Mouse (Mus musculus) ovary, adult 18-20 months (tissue): ENCODE data around the gene Olfr551.
"Not testable (repeated sequence)": the region's sequence is repeated elsewhere in the genome, so short reads cannot be mapped to it uniquely, and the experiment has no call there.

Source experiments
- DNase-seq: peaks from one replicate; pipeline ENCODE4 v3.0.0; 2022; ENCODE audit warnings: low spot score, mixed read lengths

Olfr551 gene

GRCm38 (mm10) chr7:102591786-102592185, at the start of gene Olfr551:
Olfr551 (minus strand) TSS chr7:102591886.
- DNase-seq: no peak

GRCm38 (mm10) chr7:102638132-102638531, 46.4 kb upstream of the Olfr551 start, which contains the start of gene Olfr554:
Olfr554 (plus strand) TSS chr7:102638432.
- DNase-seq: no peak

- no peak for DNase-seq
These were observed 45.0 kb upstream of the Olfr551 start for GRCm38 (mm10) chr7:102636665-102637064.

DNA sequence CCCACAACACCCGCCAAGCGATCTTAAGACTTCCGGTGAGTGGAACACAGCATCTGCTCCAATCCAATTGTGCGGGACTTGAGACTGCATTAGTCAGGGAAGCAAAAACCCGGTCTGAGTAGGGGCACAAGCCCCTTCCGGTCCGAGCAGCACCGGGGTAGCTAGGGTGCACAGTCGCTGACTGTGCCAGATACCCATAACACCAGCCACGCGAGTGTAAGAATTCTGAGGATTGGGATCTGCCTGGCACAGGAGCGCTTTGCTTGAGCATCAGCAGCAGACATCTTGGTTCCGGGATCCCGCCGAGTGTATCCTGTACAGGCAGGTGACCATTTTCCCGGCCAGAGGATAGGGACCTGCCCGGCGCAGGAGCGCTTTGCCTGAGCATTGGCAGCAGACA, 28.7 kb upstream of the Olfr551 start:
- not testable (repeated sequence) for DNase-seq

GRCm38 (mm10) chr7:102619608-102620007, 27.9 kb upstream of the Olfr551 start:
- no peak for DNase-seq

DNA sequence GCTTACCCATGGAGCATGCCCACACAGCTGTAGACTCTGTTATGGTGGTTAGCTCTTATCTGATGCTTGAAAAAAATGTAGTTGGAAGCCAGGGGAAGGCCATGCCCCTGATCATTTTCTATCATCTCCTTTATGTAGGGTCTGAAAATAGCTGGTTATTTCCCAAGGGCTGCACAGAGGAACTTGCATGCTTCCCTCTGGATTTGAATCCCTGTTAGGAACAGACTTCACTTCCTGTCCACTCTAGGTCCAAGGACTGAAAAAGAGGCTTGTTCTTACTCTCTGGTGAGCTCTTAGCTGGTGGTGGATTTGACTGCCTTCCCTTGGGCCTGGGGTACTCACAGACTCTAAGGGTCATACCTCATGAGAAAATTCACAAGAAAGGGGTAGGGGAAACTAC, 26.4 kb upstream of the Olfr551 start, which contains the start of gene Olfr553:
Olfr553 (minus strand) TSS at position 101 of the 400 bp plus-strand sequence.
- no peak for DNase-seq

GRCm38 (mm10) chr7:102597378-102598031, 5.8 kb upstream of the Olfr551 start, which contains the start of gene Olfr552:
Olfr552 (plus strand) TSS chr7:102597770.
- DNase-seq: no peak

- DNase-seq: no peak
These were observed 15.7 kb downstream of the Olfr551 start for GRCm38 (mm10) chr7:102575998-102576397.

DNA sequence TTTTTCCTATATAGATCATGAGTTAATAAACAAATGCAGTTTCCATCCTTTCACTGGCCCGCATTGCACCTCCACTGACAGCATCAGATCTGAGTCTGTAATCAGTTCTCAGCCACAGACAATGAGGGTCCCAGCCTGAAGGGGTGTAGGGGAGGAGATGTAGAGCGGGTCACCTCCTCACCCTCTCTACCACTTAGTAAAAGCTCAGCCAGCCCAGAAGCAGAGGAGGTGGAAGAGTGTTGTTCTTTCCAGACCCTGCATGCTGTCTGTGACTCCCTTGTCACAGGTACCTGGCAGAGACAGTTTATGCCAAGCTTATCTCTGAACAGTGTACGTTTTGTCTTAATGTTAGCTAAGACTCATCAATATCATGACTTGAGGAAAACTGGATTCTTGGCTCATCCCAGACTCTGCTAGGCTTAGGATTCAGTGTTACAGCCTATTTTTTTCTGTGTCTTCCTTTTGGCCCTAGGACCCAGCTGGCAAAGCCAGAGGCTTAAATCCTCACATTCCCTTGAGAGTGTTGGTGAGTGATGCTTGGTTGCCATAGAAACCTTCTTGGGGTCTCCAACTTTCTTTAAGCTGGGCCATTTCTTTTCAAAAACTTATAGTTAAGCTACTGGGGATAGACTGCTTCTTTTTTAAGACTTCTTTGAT, 18.4 kb downstream of the Olfr551 start:
- no peak for DNase-seq

- DNase-seq: no peak
These were observed 20.5 kb downstream of the Olfr551 start, which contains the start of gene Olfr550 for GRCm38 (mm10) chr7:102571142-102571541. Olfr550 (plus strand) TSS chr7:102571442.

DNA sequence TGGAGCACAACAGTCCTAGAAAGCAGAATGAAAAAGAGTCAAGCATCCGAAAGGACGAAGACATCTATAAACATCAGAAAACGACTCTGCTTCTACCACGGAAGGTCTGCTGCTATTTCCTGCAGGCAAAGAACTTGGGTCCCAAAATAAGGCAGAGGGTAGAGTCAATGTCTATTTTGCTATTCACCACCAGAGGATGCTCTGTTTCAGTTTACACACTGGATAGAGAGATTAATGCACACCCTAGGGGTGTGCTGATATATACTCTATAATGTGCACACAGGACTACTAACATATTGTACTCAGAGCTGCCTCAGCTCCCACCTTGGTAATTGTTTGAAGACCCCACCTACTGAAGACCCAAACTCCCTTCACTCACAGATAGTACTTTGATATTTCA, 25.5 kb downstream of the Olfr551 start:
- DNase-seq: no peak

DNA sequence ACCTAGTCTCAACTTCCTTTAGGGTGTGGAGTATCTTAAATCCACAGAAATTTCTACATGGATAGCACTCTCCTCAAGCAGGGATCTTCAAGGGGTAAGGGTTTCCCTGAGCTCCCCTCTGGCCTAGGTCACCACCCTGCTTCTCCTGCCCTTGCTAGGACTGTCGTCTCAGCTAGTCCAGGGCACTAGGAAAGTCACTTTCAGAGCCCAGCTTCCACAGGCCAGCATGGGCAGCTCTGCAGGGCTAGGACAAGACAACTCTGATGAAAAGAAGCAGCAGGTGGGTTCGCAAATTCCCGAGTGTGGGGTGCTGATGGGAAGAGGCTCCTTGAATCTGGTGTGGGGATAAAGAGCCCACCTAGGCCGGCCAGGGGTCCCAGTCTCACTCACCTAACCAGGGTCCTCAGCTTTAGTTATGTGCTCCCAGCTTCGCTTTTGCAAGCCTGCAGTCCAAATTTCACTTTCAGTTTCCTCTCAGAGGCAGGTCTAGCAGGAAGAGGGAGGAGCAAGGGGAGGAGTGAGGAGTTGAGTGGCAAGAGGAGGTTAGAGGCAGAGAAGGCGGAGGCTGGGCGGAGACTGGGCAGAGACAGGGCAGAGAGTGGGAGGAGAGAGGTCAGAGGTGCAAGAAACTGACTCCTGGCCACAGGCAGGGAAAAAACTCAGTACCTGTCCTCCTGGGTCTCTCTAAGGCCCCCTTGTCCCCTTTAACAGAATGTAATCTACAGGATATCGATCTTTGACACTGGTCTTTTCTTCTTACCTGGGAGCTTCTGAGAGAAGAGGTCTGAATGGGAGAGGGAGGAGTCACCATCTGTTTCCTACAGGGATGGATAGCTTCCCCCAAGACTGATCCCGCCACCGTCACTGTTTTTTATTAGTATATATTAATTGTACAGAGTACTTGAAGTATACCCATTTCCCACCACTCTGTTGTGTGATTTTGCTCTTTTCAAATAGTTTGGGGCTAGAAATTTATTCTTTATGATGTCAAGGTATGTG, 26.4 kb downstream of the Olfr551 start, which contains the start of gene Trim21:
Trim21 (minus strand) TSS at position 488 of the 999 bp plus-strand sequence.
- DNase-seq: peak; percentile 83

DNA sequence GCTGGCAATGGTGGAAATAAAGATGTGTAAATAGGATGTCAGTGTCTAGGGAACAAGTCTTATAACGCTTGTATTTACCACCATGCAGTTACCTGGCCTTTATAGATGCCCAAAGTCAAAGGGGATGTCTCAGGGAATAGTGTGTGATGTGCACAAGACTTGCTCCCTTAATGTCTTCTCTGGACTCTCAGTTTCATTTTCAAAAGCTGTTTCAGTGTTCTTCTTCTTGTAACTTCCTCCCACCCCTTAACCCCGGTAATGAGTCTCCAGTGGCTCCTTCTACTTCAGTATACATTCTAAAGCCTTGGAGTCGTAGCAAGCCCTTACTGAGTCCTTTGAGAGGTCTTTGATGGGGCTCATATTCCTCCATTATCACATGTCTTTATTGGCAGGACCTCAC, 38.4 kb downstream of the Olfr551 start:
- no peak for DNase-seq

DNA sequence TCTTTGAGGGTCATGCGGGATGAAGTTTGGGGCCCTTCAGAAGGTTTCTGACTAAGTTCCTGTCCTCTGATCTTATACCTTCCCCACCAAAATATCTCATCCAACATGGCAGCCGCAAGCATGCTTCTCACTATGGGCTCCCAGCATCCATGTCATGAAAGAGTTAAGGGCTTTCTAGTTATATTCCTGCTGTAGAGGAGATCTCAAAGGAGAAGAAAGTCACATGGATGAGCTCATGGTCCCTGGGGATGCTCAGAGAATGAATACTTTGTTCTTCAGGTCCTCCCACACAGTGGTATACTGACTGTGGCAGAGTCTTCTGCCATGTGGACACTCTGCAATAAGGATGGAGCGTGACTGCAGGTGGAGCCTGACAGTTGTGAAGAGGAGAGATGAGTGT, 42.1 kb downstream of the Olfr551 start, which contains the start of gene Olfr549:
Olfr549 (plus strand) TSS at position 301 of the 400 bp plus-strand sequence.
- no peak for DNase-seq

DNA sequence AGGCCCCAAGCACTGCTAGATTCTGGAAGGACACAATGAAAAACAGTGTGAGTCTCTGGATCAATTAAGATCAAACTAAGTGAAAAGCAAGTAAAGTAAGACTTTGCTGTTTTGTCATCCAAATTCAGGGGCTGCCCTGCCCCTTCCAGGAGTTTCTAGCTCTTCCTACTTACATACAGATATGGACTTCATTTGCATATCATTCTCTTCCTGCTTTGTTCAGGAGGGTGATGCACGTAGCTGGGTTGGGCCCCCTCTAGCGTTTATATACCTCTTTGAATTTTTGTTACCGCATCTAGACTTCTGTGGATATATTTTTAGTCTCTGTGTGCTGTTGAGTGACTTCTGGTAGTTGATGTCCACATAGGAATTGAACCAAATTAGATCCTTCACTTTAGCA, 50.4 kb downstream of the Olfr551 start:
- DNase-seq: no peak

DNA sequence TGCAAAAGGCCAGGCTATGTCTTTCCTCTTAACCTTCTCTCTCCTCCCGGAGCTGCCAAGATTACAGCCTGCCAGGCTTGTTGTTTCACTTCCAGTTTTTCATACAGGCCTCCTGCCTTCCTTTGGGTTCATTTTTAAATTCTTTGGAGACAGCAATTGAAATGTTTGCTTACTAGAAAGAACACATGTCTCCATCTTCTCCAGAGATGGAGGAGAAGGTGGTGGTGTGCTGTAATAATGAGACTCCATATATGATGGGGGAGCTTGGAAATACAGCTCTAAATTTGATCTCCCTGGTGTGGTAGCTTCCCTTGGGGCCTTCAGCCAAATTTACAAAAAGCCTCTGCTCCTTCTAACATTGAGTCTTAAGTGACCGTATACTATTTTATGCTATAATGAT, 51.1 kb downstream of the Olfr551 start, which contains the start of gene Olfr548-ps1:
Olfr548-ps1 (plus strand) TSS at position 301 of the 400 bp plus-strand sequence.
- DNase-seq: no peak

DNA sequence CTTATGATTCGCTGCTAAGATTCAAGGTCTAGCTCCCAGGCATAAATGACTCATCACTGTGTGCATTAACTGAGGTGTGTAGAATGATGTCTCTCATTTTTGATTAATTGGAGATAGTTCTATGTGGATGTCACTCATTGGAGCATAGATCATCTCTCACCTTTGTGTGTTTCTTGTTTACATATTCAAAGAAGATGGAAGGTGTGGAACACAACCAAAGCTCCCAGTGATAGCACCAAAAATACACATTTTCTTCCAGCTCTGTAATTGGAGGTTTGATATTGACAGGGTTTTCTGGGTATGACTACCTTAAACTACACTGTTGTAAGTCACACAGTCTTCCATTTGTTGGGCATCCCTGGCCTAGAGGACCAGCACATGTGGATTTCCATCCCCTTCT, 57.2 kb downstream of the Olfr551 start, which contains the start of gene Olfr547:
Olfr547 (plus strand) TSS at position 301 of the 400 bp plus-strand sequence.
- no peak for DNase-seq
